Mouse (Mus musculus) left cerebral cortex, postnatal 36 days (tissue): ENCODE measurements at regions not wholly inside any gene's neighbourhood (a gene's known extent, or its start where the extent isn't known, plus 50 kb on each side); places are given as distances from the start of the nearest gene placed in this dataset.

Experiments used
- DNase-seq, 2 experiments: peaks; one replicate each; pipeline ENCODE4 v3.0.0; 2021 to 2022; ENCODE audit warnings: low spot score in 2 of 2, mixed read lengths in 1 of 2
- intact Hi-C: fragments of 180-260 bp; cut with DNase I; formaldehyde crosslinking; loops from one replicate; pipeline ENCODE4 v1.15.1; 2025

- intact Hi-C loops: no loop called here
- no peak for DNase-seq
Observed at GRCm38 (mm10) chr10:117579210-117579609, 50.1 kb upstream of the Cpm start.

DNA sequence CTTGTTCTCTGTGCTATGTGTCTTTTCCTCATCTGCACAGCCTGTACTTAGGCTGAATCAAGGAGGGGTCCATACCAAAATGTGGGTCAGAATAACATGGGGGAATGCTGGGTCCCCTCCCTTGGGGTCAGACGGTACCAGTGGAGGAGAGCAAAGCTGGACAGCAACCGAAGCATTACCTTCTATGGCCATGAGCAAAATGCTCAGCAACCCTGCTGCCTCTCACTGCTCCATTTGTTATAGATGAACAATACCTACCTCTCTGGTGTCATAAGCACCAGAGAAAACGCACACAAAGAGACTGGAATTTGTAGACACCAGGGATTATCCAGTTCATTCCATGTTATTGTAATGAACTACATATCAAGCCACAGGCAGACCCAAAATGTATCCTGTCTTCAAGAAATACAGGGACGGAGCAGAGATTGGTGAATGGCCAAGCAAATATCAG lies 50.6 kb upstream of the Cpm start:
- intact Hi-C loops: no loop called here
- no peak for DNase-seq

GRCm38 (mm10) chr10:117577970-117578695 lies 51.2 kb upstream of the Cpm start:
- intact Hi-C loops: no loop called here

GRCm38 (mm10) chr10:117576881-117577730 lies 52.2 kb upstream of the Cpm start:
- intact Hi-C loops: no loop called here
- no peak for DNase-seq

More at GRCm38 (mm10) chr10:117577970-117578695, 51.2 kb upstream of the Cpm start:
- DNase-seq: no peak

GRCm38 (mm10) chr10:117576154-117576859 lies 53.0 kb upstream of the Cpm start:
- no peak for DNase-seq
- intact Hi-C loops: no loop called here

- intact Hi-C loops: no loop called here
- no peak for DNase-seq
Observed at GRCm38 (mm10) chr10:117575404-117576153, 53.7 kb upstream of the Cpm start.

GRCm38 (mm10) chr10:117574915-117575314 lies 54.4 kb upstream of the Cpm start:
- DNase-seq: no peak
- intact Hi-C loops: loop anchor here (5.0 kb wide), 1 partner anchor 52 kb away; the partner anchor contains the start of gene Cpm

DNA sequence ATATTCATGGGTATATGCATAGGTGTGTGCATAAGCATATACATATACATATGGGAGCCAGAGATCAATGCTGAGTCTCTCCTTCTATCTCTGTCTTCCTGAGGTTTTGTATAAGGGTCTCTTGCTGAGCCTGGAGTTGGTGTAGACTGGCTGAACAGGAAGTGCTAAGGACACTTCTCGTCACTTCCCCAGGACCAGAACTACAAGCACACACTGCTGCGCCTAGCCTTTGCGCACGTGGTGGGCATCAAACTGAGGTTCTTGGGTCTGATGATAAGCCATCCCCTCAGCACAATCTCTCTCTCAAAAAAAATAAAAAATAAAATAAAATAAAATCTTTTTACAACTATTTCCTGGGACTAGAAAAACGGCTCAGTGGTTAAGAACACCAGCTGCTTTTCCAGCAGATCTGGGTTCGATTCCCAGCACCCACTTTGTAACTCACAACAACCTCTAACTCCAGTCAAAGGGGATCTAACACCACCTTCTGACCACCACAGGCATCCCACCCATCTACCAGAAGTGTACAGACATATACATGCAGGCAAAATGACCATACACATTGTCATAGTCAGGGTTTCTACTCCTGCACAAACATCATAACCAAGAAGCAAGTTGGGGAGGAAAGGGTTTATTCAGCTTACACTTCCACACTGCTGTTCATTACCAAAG lies 55.1 kb upstream of the Cpm start:
- intact Hi-C loops: loop anchor here (5.0 kb wide), 1 partner anchor 53 kb away; the partner anchor contains the start of gene Cpm
- no peak for DNase-seq

- intact Hi-C loops: loop anchor here (5.0 kb wide), 1 partner anchor 54 kb away; the partner anchor contains the start of gene Cpm
- no peak for DNase-seq
Observed at GRCm38 (mm10) chr10:117573596-117573850, 55.8 kb upstream of the Cpm start.

GRCm38 (mm10) chr10:117572746-117573595 lies 56.3 kb upstream of the Cpm start:
- intact Hi-C loops: loop anchor here (5.0 kb wide), 1 partner anchor 54 kb away; the partner anchor contains the start of gene Cpm
- DNase-seq: no peak

DNA sequence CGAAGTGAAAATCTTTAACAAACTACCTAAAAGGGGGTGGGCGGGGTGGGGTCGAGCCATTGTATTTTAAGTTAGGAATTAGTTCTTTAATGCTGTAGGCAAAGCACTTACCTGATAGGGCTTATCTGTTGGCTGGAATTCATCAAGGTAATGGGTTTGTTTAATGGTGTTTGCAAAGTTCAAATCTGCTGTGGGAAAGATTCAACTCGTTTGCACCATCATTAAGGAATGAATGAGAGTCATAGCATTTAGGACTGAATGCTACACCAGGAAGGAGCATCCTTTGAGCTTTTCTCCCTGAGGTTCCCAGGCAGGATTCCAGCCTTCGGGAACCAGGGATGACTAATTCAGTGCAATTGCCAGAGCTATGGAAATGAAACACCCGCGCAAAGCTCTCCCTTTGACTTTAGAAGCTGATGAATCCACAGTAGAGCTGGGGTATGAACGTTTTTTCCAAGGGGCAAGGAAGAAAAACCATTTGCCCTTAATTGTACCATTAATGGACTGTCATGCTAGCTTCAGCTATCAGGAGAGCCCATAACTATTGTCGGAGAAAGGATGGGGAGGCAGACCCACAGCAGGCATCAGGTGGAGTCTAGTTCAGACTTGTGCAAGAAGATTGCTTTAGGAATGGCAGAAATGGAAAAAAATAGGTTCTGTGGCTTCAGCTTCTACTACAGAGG lies 57.3 kb upstream of the Cpm start:
- DNase-seq: peak; percentile 19 to 31
- intact Hi-C loops: loop anchor here (5.0 kb wide), 1 partner anchor 55 kb away; the partner anchor contains the start of gene Cpm

GRCm38 (mm10) chr10:117570971-117571861 lies 58.1 kb upstream of the Cpm start:
- peak; percentile 13 to 28 for DNase-seq
- intact Hi-C loops: loop anchor here (5.0 kb wide), 1 partner anchor 56 kb away; the partner anchor contains the start of gene Cpm

- no peak for DNase-seq
- intact Hi-C loops: loop anchor here (5.0 kb wide), 1 partner anchor 57 kb away; the partner anchor contains the start of gene Cpm
Observed at GRCm38 (mm10) chr10:117570091-117570970, 59.0 kb upstream of the Cpm start.

GRCm38 (mm10) chr10:117569301-117570079 lies 59.8 kb upstream of the Cpm start:
- intact Hi-C loops: loop anchor here (5.0 kb wide), 1 partner anchor 58 kb away; the partner anchor contains the start of gene Cpm

More at GRCm38 (mm10) chr10:117569301-117570079, 59.8 kb upstream of the Cpm start:
- DNase-seq: no peak
